28 mouse cellular contexts compared by ENCODE assay signal in genomic region chr9:119749112-119749511, GRCm38 (mm10). TPM values are rescaled to one million over a fixed set of nuclear protein-coding genes. Genes with fewer than 3 reads are reported as not detected.
DNase-seq lines count a peak whose midpoint lies in the region; ATAC-seq and TF ChIP-seq lines count a peak whose summit lies in the region.
"Had no signal": no experiment of that assay in that cellular context is flagged by ENCODE, and none has a peak within 500 bp of the region (broad histone marks: within the 10 kb centered on the region; RNA-seq: fewer than 3 reads in every experiment).

No protein-coding gene starts in this region.

- no peak overlapping the region for H3K4me3 ChIP-seq in lung, embryonic 14.5 days (ENCODE audit: low read depth, low read length)
- no peak overlapping the region for H3K4me3 ChIP-seq in lung, embryonic 16.5 days (ENCODE audit: low read length)
- H3K4me3 ChIP-seq: embryonic facial prominence, embryonic 13.5 days; embryonic facial prominence, embryonic 15.5 days; erythroblast, embryonic 14.5 days; forebrain, embryonic 10.5 days; forebrain, embryonic 12.5 days had no signal

- 47% methylated on average over 9 of the region's 9 CpGs for WGBS in lung, embryonic 14.5 days
- WGBS in lung, embryonic 16.5 days: 37% methylated on average over 9 of the region's 9 CpGs

- no peak overlapping the region for H3K27ac ChIP-seq in lung, embryonic 14.5 days (ENCODE audit: low read depth)
- no peak overlapping the region for H3K27ac ChIP-seq in lung, embryonic 16.5 days (ENCODE audit: low read length)
- H3K27ac ChIP-seq: embryonic facial prominence, embryonic 13.5 days; embryonic facial prominence, embryonic 15.5 days; forebrain, embryonic 10.5 days; forebrain, embryonic 12.5 days had no signal

- H3K9me3 ChIP-seq in lung, embryonic 14.5 days (ENCODE audit: low read depth, low read length): peaks cover 3% of the 10 kb centered on the region; the same call in 1 of the 2 replicates
- H3K9me3 ChIP-seq in lung, embryonic 16.5 days (ENCODE audit: control insufficient read depth, low read length): no peaks in the 10 kb centered on the region
- H3K9me3 ChIP-seq: embryonic facial prominence, embryonic 13.5 days; embryonic facial prominence, embryonic 15.5 days; forebrain, embryonic 12.5 days had no signal

- peak; percentile 76; the same call in 1 of the 2 replicates for ATAC-seq in lung, embryonic 14.5 days (ENCODE audit: insufficient read depth)
- ATAC-seq in lung, embryonic 16.5 days (ENCODE audit: low read depth): peak; percentile 85
- ATAC-seq: activated CD4-positive, CD25-positive, alpha-beta regulatory T cell, adult 4 months; CD4-positive, CD25-positive, alpha-beta regulatory T cell, adult 4 months; forebrain, embryonic 14.5 days; forebrain, embryonic 16.5 days; Patski had no signal

- H3K4me1 ChIP-seq in lung, embryonic 14.5 days (ENCODE audit: insufficient read depth): no peaks in the 10 kb centered on the region
- peaks cover 4% of the 10 kb centered on the region; the same call in 1 of the 2 replicates for H3K4me1 ChIP-seq in lung, embryonic 16.5 days (replicated peaks; ENCODE audit: control insufficient read depth, insufficient read depth, low read length)
- H3K4me1 ChIP-seq: embryonic facial prominence, embryonic 13.5 days; embryonic facial prominence, embryonic 15.5 days; forebrain, embryonic 12.5 days had no signal

- no peak overlapping the region for H3K4me2 ChIP-seq in lung, embryonic 14.5 days
- H3K4me2 ChIP-seq in lung, embryonic 16.5 days (ENCODE audit: low read depth, low read length): peak overlapping the region; percentile 11; the same call in 1 of the 2 replicates
- H3K4me2 ChIP-seq: embryonic facial prominence, embryonic 13.5 days; embryonic facial prominence, embryonic 15.5 days; forebrain, embryonic 12.5 days had no signal

- H3K36me3 ChIP-seq in lung, embryonic 14.5 days (ENCODE audit: insufficient read depth): no peaks in the 10 kb centered on the region
- no peaks in the 10 kb centered on the region for H3K36me3 ChIP-seq in lung, embryonic 16.5 days (ENCODE audit: control insufficient read depth, insufficient read depth, low read length)
- H3K36me3 ChIP-seq: embryonic facial prominence, embryonic 13.5 days; embryonic facial prominence, embryonic 15.5 days; forebrain, embryonic 10.5 days; forebrain, embryonic 12.5 days; G1E had no signal

- no peak overlapping the region for H3K9ac ChIP-seq in lung, embryonic 14.5 days
- no peak overlapping the region for H3K9ac ChIP-seq in lung, embryonic 16.5 days (ENCODE audit: low read length)
- H3K9ac ChIP-seq: embryonic facial prominence, embryonic 13.5 days; embryonic facial prominence, embryonic 15.5 days; forebrain, embryonic 12.5 days had no signal

- DNase-seq in lung, embryonic 14.5 days: peak; percentile 54
- DNase-seq in lung, postnatal 14 days: no peak
- DNase-seq in lung, postnatal 25 days (ENCODE audit: low spot score): no peak
- DNase-seq in brain, embryonic 14.5 days (ENCODE audit: low read depth): peak; percentile 10
- DNase-seq: adrenal gland, adult 8-10 months; adrenal gland, postnatal 14 days; adrenal gland, postnatal 36 days; B cell, adult 2 months; cerebellum, adult 11 months; cerebellum, adult 18-20 months; cerebellum, adult 8-10 months; cerebellum, adult 9-11 months; cerebellum, postnatal 14 days; cerebellum, postnatal 36 days; embryo, embryonic 11 days had no signal

- no peaks in the 10 kb centered on the region for H3K27me3 ChIP-seq in lung, embryonic 14.5 days (ENCODE audit: insufficient read depth, low read length)
- H3K27me3 ChIP-seq in lung, embryonic 16.5 days (ENCODE audit: control insufficient read depth, insufficient read depth, low read depth, low read length): no peaks in the 10 kb centered on the region
- H3K27me3 ChIP-seq: CH12.LX; embryonic facial prominence, embryonic 13.5 days; embryonic facial prominence, embryonic 15.5 days; forebrain, embryonic 12.5 days had no signal

- TF ChIP-seq POLR2A in brain, embryonic 14.5 days (IDR thresholded peaks at IDR 0.05; ENCODE audit: borderline replicate concordance, extremely low read depth, insufficient read depth, insufficient read length, poor library complexity, severe bottlenecking): no peak

- no peak for TF ChIP-seq CTCF in lung, embryonic 14.5 days (IDR thresholded peaks at IDR 0.05; ENCODE audit: low read depth)
- TF ChIP-seq CTCF in brain, embryonic 14.5 days (IDR thresholded peaks at IDR 0.05; ENCODE audit: borderline replicate concordance, extremely low read depth, insufficient read depth, insufficient read length): no peak

RNA-seq across cellular contexts. Expression of gene Scn10a, which starts 30.0 kb away (rescaled TPM):
- polyA plus RNA-seq in lung, embryonic 14.5 days (2014; fragmentation: Nextera tagmentation; extraction: Ambion mirVana): 0.05 TPM in 1 of 2 replicates, not detected in the other
- 0.06 and 0.11 TPM in 2 replicates for polyA plus RNA-seq in lung, embryonic 16.5 days (2015; fragmentation: Nextera tagmentation; extraction: Ambion mirVana)
- 0.44 and 0.90 TPM in 2 replicates for polyA plus RNA-seq in brain, embryonic 14.5 days (2012; rRNA removed)
- polyA plus RNA-seq: activated CD4-positive, CD25-positive, alpha-beta regulatory T cell, adult 4 months; CD4-positive, CD25-positive, alpha-beta regulatory T cell, adult 4 months; embryonic facial prominence, embryonic 13.5 days; erythroblast, embryonic 14.5 days; forebrain, embryonic 10.5 days; G1E had no signal

Comparison
In these comparisons a context has a peak if more than half of its experiments do, and no peak if none do; other contexts are left out.
1. DNase-seq: peak in lung, embryonic 14.5 days (single experiment) and brain, embryonic 14.5 days (single experiment); none in lung, postnatal 14 days (single experiment) and lung, postnatal 25 days (single experiment).